Mouse (Mus musculus) liver, adult 2 months (tissue): ENCODE data around the gene Rcc2.

ENCODE experiments used
- CTCF ChIP-seq: fragments of 200-500 bp; IDR thresholded peaks from 2 replicates; pipeline ENCODE4 v1.5.1; 2011; ENCODE audit warnings: low read depth, low read length, control low read depth
- POLR2A ChIP-seq: fragments of 200-500 bp; IDR thresholded peaks from 2 replicates; pipeline ENCODE4 v1.6.1; 2011; ENCODE audit warnings: low read length, control low read depth; ENCODE audit not compliant: insufficient read depth; ENCODE audit errors: extremely low read depth

DNA sequence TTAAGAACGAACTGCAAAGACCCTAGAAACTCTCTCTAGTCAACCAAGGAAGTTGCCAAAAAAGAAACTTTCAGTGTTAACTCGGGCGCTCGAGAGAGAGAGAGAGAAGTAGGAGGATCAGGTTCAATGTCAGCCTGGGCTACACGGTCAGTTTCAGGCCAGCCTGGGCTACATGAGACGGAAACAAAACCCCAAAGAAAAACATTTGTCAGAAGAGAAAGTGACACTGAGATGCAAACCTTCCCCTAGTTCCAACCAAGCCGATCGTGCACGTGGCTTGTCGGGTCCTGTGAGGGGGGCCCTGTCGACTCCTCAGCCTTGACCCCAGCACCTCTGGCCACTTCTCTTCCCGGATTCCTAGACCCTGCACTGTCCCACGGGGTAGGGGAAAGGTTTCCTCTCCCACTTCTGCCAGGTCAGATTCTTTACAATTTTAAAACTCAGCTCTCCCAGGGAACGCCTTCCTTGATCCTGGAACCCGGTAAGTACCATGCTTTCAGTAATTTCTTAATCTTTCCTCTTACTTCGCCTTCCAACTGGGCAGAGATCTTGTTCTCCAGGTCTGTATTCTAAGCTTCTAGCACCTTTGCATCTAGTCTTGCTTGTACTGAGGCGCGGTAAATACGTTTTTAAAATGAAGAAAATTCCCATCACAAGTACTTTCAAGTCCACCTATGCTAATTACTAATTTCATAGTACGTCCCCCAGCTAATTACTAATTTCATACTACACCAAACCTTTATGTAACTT, at the start of gene Rcc2:
- TF ChIP-seq CTCF (no peak), POLR2A (no peak)
